Mouse (Mus musculus) ES-E14 (cell line): ENCODE measurements around the gene Abcc3.

Experiments
- MAFK ChIP-seq: IDR thresholded peaks from 2 replicates; pipeline ENCODE4 v1.6.1; 2014; ENCODE audit warnings: mild to moderate bottlenecking, low read depth, low read length, inconsistent platforms; ENCODE audit not compliant: insufficient read depth
- ZC3H11A ChIP-seq: IDR thresholded peaks from 2 replicates; pipeline ENCODE4 v1.6.1; 2012; ENCODE audit warnings: low read depth, mild to moderate bottlenecking, inconsistent platforms, low read length, borderline replicate concordance
- ZNF384 ChIP-seq: IDR thresholded peaks from 2 replicates; pipeline ENCODE4 v1.6.1; 2012; ENCODE audit warnings: low read depth, low read length, inconsistent platforms

GRCm38 (mm10) chr11:94347063-94347575 is 45.7 kb downstream of the Abcc3 start:
- TF ChIP-seq ZNF384, result no peak
- no peak for TF ChIP-seq MAFK
- no peak for TF ChIP-seq ZC3H11A
